Mouse (Mus musculus): ENCODE results near the gene Zc3h18. TPM values are rescaled to one million over a fixed set of nuclear protein-coding genes. Genes with fewer than 3 reads are reported as not detected.
A peak's percentile ranks its signal among the peaks of the same experiment; 100 is the strongest.

Gene Zc3h18
- polyA plus RNA-seq, 1 experiment from 2014 or later: 33.7 TPM

DNA sequence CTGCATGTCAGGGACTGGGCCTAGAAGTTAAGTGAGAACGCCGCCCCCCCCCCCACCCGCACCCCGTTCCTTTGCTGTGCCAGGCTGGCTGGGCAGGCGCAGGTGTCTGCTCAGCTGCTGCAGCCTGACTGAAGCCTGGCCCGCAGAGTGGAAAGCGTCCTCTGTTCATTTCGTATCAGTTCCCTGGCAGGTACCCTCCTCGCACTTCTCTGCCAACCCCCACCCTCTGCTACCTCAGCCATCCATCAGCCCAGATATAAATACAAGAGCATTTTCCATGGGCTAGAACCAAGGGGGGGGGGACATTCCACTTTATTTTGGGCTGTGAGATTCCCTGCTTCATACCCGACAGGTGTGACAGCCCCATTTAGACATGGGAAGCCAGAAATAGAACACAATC is 75.7 kb downstream of the Zc3h18 start:
- no peak for ATAC-seq (replicated peaks; ENCODE audit: low FRiP score, low read depth)
- TF ChIP-seq CTCF (IDR thresholded peaks at IDR 0.05; ENCODE audit: low read depth): no peak
- Histone ChIP-seq H3K9me3 (replicated peaks; ENCODE audit: low read length) (no peaks in the 10 kb centered on the region), H3K9ac (ENCODE audit: low read depth, low read length) (no peak overlapping the region), H3K27ac (no peak overlapping the region), H3K4me2 (ENCODE audit: low read length) (no peak overlapping the region), H3K36me3 (ENCODE audit: insufficient read depth, low read length) (no peaks in the 10 kb centered on the region), H3K4me1 (replicated peaks; ENCODE audit: insufficient read depth, low read length) (no peaks in the 10 kb centered on the region), H3K27me3 (ENCODE audit: insufficient read depth, low read length) (0 out of 2 replicates have a peak, but pooled peaks cover 2% of the 10 kb centered on the region), H3K4me3 (replicated peaks; ENCODE audit: low read depth, low read length) (no peak overlapping the region)
- WGBS: 90% methylated on average over 6 of the region's 10 CpGs
- no peak for DNase-seq (ENCODE audit: low spot score)

- Histone ChIP-seq H3K9ac (ENCODE audit: low read depth, low read length) (no peak overlapping the region), H3K27me3 (ENCODE audit: insufficient read depth, low read length) (0 out of 2 replicates have a peak, but pooled peaks cover 5% of the 10 kb centered on the region), H3K4me2 (ENCODE audit: low read length) (no peak overlapping the region), H3K4me3 (replicated peaks; ENCODE audit: low read depth, low read length) (no peak overlapping the region), H3K4me1 (replicated peaks; ENCODE audit: insufficient read depth, low read length) (no peaks in the 10 kb centered on the region), H3K36me3 (ENCODE audit: insufficient read depth, low read length) (no peaks in the 10 kb centered on the region), H3K27ac (no peak overlapping the region), H3K9me3 (replicated peaks; ENCODE audit: low read length) (no peaks in the 10 kb centered on the region)
- WGBS: 82% methylated on average over 6 of the region's 6 CpGs
- DNase-seq (ENCODE audit: low spot score) (no peak), ATAC-seq (replicated peaks; ENCODE audit: low FRiP score, low read depth) (no peak)
- no peak for TF ChIP-seq CTCF (IDR thresholded peaks at IDR 0.05; ENCODE audit: low read depth)
Observed at GRCm38 (mm10) chr8:122454409-122454808, 78.0 kb downstream of the Zc3h18 start.

DNA sequence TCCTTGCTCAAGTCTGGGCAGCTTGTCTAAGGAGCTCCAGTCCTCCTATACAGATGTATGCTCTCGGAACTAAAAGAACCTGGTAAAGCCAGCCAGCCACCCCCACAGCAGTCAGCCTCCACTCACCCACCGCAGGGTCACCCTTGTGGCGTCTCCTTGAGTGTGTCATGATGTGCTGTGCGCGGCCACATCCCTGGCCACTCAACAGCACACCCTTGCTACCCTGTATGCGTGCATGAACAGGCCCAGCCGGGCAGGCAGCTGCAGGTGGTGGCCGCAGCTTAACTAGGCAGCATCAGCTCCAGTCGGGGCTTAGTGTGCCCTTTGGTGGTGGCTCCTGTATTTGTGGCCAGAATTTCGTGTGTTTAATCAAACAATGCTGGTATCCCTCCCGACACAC is 80.8 kb downstream of the Zc3h18 start:
- TF ChIP-seq CTCF (IDR thresholded peaks at IDR 0.05; ENCODE audit: low read depth): no peak
- Histone ChIP-seq H3K4me3 (replicated peaks; ENCODE audit: low read depth, low read length) (no peak overlapping the region), H3K9me3 (replicated peaks; ENCODE audit: low read length) (no peaks in the 10 kb centered on the region), H3K4me1 (replicated peaks; ENCODE audit: insufficient read depth, low read length) (peaks cover 13% of the 10 kb centered on the region; the same call in 1 of the 2 replicates), H3K36me3 (ENCODE audit: insufficient read depth, low read length) (no peaks in the 10 kb centered on the region), H3K27me3 (ENCODE audit: insufficient read depth, low read length) (peaks cover 16% of the 10 kb centered on the region), H3K9ac (ENCODE audit: low read depth, low read length) (no peak overlapping the region), H3K4me2 (ENCODE audit: low read length) (no peak overlapping the region), H3K27ac (no peak overlapping the region)
- whole genome bisulfite sequencing: 68% methylated on average over 11 of the region's 11 CpGs
- DNase-seq (ENCODE audit: low spot score) (no peak), ATAC-seq (replicated peaks; ENCODE audit: low FRiP score, low read depth) (no peak)

GRCm38 (mm10) chr8:122459218-122459900 is 83.0 kb downstream of the Zc3h18 start:
- no peak overlapping the region for H3K4me2 ChIP-seq (ENCODE audit: low read length)
- no peaks in the 10 kb centered on the region for H3K36me3 ChIP-seq (ENCODE audit: insufficient read depth, low read length)
- H3K27me3 ChIP-seq (ENCODE audit: insufficient read depth, low read length): peaks cover 16% of the 10 kb centered on the region
- no peak overlapping the region for H3K9ac ChIP-seq (ENCODE audit: low read depth, low read length)
- ATAC-seq (replicated peaks; ENCODE audit: low FRiP score, low read depth) (no peak), DNase-seq (ENCODE audit: low spot score) (no peak)
- H3K4me3 ChIP-seq (replicated peaks; ENCODE audit: low read depth, low read length): no peak overlapping the region
- no peaks in the 10 kb centered on the region for H3K9me3 ChIP-seq (replicated peaks; ENCODE audit: low read length)
- TF ChIP-seq CTCF (IDR thresholded peaks at IDR 0.05; ENCODE audit: low read depth): peak; percentile 63
- H3K4me1 ChIP-seq (replicated peaks; ENCODE audit: insufficient read depth, low read length): peaks cover 13% of the 10 kb centered on the region; the same call in 1 of the 2 replicates
- no peak overlapping the region for H3K27ac ChIP-seq
- WGBS: 62% methylated on average over 6 of the region's 6 CpGs

- no peak for TF ChIP-seq CTCF (IDR thresholded peaks at IDR 0.05; ENCODE audit: low read depth)
- DNase-seq (ENCODE audit: low spot score): no peak
- H3K4me2 ChIP-seq (ENCODE audit: low read length): peak overlapping the region; percentile 66
- no peaks in the 10 kb centered on the region for H3K9me3 ChIP-seq (replicated peaks; ENCODE audit: low read length)
- no peak overlapping the region for H3K27ac ChIP-seq
- H3K27me3 ChIP-seq (ENCODE audit: insufficient read depth, low read length): peaks cover 16% of the 10 kb centered on the region
- H3K36me3 ChIP-seq (ENCODE audit: insufficient read depth, low read length): no peaks in the 10 kb centered on the region
- peak overlapping the region; percentile 27; the same call in 1 of the 2 replicates for H3K4me3 ChIP-seq (replicated peaks; ENCODE audit: low read depth, low read length)
- peaks cover 13% of the 10 kb centered on the region; the same call in 1 of the 2 replicates for H3K4me1 ChIP-seq (replicated peaks; ENCODE audit: insufficient read depth, low read length)
- 0 out of 2 replicates have a peak, but pooled peaks have one; percentile 1 for ATAC-seq (replicated peaks; ENCODE audit: low FRiP score, low read depth)
- peak overlapping the region; percentile 43; the same call in 1 of the 2 replicates for H3K9ac ChIP-seq (ENCODE audit: low read depth, low read length)
- 26% methylated on average over 7 of the region's 7 CpGs for WGBS
Observed at GRCm38 (mm10) chr8:122459990-122460389, 83.6 kb downstream of the Zc3h18 start.

- no peaks in the 10 kb centered on the region for H3K36me3 ChIP-seq (ENCODE audit: insufficient read depth, low read length)
- WGBS: 2% methylated on average over 49 of the region's 56 CpGs
- DNase-seq (ENCODE audit: low spot score) (peak; percentile 54), ATAC-seq (replicated peaks; ENCODE audit: low FRiP score, low read depth) (peak; percentile 90)
- peaks cover 16% of the 10 kb centered on the region for H3K27me3 ChIP-seq (ENCODE audit: insufficient read depth, low read length)
- H3K9ac ChIP-seq (ENCODE audit: low read depth, low read length): peak within 1 kb of the TSS; percentile 43
- peak within 1 kb of the TSS; percentile 27 for H3K4me3 ChIP-seq (replicated peaks; ENCODE audit: low read depth, low read length)
- H3K4me1 ChIP-seq (replicated peaks; ENCODE audit: insufficient read depth, low read length): peaks cover 13% of the 10 kb centered on the region; the same call in 1 of the 2 replicates
- no peaks in the 10 kb centered on the region for H3K9me3 ChIP-seq (replicated peaks; ENCODE audit: low read length)
- TF ChIP-seq CTCF (IDR thresholded peaks at IDR 0.05; ENCODE audit: low read depth): no peak
- H3K27ac ChIP-seq: no peak within 1 kb of the TSS
- peak within 1 kb of the TSS; percentile 66 for H3K4me2 ChIP-seq (ENCODE audit: low read length)
Observed at GRCm38 (mm10) chr8:122460524-122461472, 84.4 kb downstream of the Zc3h18 start, which contains the start of gene Snai3. Snai3 (minus strand) TSS chr8:122460733.

Measured in kidney, postnatal 0 days (tissue).